Mouse (Mus musculus): ENCODE measurements around the gene Olfr847. TPM values are rescaled to one million over a fixed set of nuclear protein-coding genes. Genes with fewer than 3 reads are reported as not detected.

Gene Olfr847
- not detected in 2 replicates for total RNA-seq (2014; fragmentation: Nextera tagmentation)
- total RNA-seq (2017) = not detected in 2 replicates

DNA sequence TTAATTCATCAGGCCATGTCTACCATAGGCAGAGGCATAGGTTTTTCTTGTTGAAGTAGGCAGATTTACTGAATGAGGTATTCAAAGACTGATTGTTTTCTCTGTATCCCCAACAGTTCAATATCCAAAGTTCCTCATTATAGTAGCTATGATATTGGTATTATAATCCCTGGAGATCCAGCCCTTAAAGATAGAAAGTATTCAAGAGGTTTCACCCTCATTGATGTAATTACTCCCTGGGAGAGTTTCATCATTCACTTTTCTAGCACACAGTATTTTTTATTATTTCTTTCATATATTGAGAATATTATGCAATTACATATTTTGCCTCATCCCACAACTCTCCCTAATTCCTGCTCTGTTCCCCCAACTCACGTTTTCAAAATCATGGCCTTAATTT, at the start of gene Olfr847:
Olfr847 (minus strand) TSS at position 101 of the 400 bp plus-strand sequence.
- ATAC-seq (replicated peaks; ENCODE audit: low FRiP score, low TSS enrichment, poor library complexity, severe bottlenecking) = no peak

DNA sequence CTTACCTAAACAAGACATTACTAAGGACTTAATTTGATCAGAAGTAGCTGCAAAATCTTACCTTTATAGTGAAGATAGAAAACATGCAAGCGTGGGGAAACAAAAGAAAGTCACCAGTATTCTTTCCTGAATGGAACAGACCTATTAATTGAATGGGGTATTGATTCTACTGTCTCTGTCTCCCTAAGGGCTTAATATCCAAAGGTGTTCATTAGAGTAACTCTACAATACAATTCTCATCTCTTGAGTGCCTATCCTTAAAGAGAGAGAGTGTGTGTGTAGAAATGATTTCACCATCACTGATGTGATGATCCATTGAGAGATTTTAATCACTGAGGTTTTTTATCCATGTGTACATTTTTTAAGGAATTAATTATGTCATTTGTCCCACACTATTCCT, 14.6 kb downstream of the Olfr847 start, which contains the start of gene Olfr846:
Olfr846 (minus strand) TSS at position 101 of the 400 bp plus-strand sequence.
- ATAC-seq (replicated peaks; ENCODE audit: low FRiP score, low TSS enrichment, poor library complexity, severe bottlenecking) = no peak

DNA sequence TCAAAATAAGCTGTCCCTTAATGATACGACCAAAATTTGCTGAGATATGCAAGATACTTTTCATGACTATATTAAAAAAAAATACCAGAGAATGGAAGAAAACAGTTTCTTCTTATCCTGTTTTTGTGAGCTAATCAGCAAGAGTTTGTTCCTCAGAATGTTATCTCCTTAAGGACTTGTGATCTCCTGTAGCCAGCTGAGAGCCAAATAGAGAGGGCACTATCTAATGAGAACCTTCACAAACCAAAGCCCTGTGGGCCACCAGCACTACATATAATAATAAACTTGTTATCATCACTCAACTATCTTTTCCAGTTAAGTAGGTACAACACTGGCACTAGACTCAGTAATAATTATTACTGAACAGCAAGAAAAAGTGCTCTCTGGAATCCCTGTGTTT, 42.3 kb downstream of the Olfr847 start, which contains the start of gene Olfr845:
Olfr845 (plus strand) TSS at position 301 of the 400 bp plus-strand sequence.
- no peak for ATAC-seq (replicated peaks; ENCODE audit: low FRiP score, low TSS enrichment, poor library complexity, severe bottlenecking)

Other genes starting within 250 kb of the Olfr847 start
- gene Olfr837, start 242.4 kb downstream of the Olfr847 start, total RNA-seq (2014; fragmentation: Nextera tagmentation) = not detected in 2 replicates
- gene Olfr837, start 242.4 kb downstream of the Olfr847 start, total RNA-seq (2017) = not detected in 2 replicates
- gene Olfr839-ps1, start 201.4 kb downstream of the Olfr847 start, total RNA-seq (2014; fragmentation: Nextera tagmentation) = not detected in 2 replicates
- gene Olfr839-ps1, start 201.4 kb downstream of the Olfr847 start, total RNA-seq (2017) = not detected in 2 replicates
- gene Olfr843, start 126.7 kb downstream of the Olfr847 start, total RNA-seq (2014; fragmentation: Nextera tagmentation) = not detected in 2 replicates
- gene Olfr843, start 126.7 kb downstream of the Olfr847 start, total RNA-seq (2017) = not detected in 2 replicates
- gene Olfr844, start 62.3 kb downstream of the Olfr847 start, total RNA-seq (2014; fragmentation: Nextera tagmentation) = not detected in 2 replicates
- gene Olfr844, start 62.3 kb downstream of the Olfr847 start, total RNA-seq (2017) = not detected in 2 replicates
- not detected in 2 replicates for gene Olfr845, start 42.2 kb downstream of the Olfr847 start, total RNA-seq (2014; fragmentation: Nextera tagmentation)
- not detected in 2 replicates for gene Olfr845, start 42.2 kb downstream of the Olfr847 start, total RNA-seq (2017)
- not detected in 2 replicates for gene Olfr846, start 14.7 kb downstream of the Olfr847 start, total RNA-seq (2014; fragmentation: Nextera tagmentation)
- not detected in 2 replicates for gene Olfr846, start 14.7 kb downstream of the Olfr847 start, total RNA-seq (2017)
- not detected in 2 replicates for gene Olfr849, start 61.6 kb upstream of the Olfr847 start, total RNA-seq (2014; fragmentation: Nextera tagmentation)
- gene Olfr849, start 61.6 kb upstream of the Olfr847 start, total RNA-seq (2017) = not detected in 2 replicates
- not detected in 2 replicates for gene Olfr850, start 99.6 kb upstream of the Olfr847 start, total RNA-seq (2014; fragmentation: Nextera tagmentation)
- not detected in 2 replicates for gene Olfr850, start 99.6 kb upstream of the Olfr847 start, total RNA-seq (2017)
- not detected in 2 replicates for gene Olfr851, start 114.6 kb upstream of the Olfr847 start, total RNA-seq (2014; fragmentation: Nextera tagmentation)
- gene Olfr851, start 114.6 kb upstream of the Olfr847 start, total RNA-seq (2017) = not detected in 2 replicates
- gene Olfr853, start 162.4 kb upstream of the Olfr847 start, total RNA-seq (2014; fragmentation: Nextera tagmentation) = not detected in 2 replicates
- gene Olfr853, start 162.4 kb upstream of the Olfr847 start, total RNA-seq (2017) = not detected in 2 replicates
- gene Olfr854, start 188.7 kb upstream of the Olfr847 start, total RNA-seq (2014; fragmentation: Nextera tagmentation) = not detected in 2 replicates
- gene Olfr854, start 188.7 kb upstream of the Olfr847 start, total RNA-seq (2017) = not detected in 2 replicates
- not detected in 2 replicates for gene Olfr855, start 203.9 kb upstream of the Olfr847 start, total RNA-seq (2014; fragmentation: Nextera tagmentation)
- gene Olfr855, start 203.9 kb upstream of the Olfr847 start, total RNA-seq (2017) = not detected in 2 replicates
- 31.6 and 34.7 TPM in 2 replicates for gene Zfp317, start 243.4 kb upstream of the Olfr847 start, total RNA-seq (2014; fragmentation: Nextera tagmentation)
- 25.7 and 34.5 TPM in 2 replicates for gene Zfp317, start 243.4 kb upstream of the Olfr847 start, total RNA-seq (2017)